Mouse (Mus musculus) cortical plate, adult 2 months (tissue): ENCODE data around the gene Exoc3l.

Experiments
- CTCF ChIP-seq: fragments of 200-500 bp; IDR thresholded peaks from 2 replicates; pipeline ENCODE4 v1.5.1; 2011; ENCODE audit warnings: mild to moderate bottlenecking, control low read depth, low read length; ENCODE audit not compliant: insufficient read depth; ENCODE audit errors: extremely low read depth
- POLR2A ChIP-seq: fragments of 200-500 bp; IDR thresholded peaks from 2 replicates; pipeline ENCODE4 v1.6.1; 2011; ENCODE audit warnings: mild to moderate bottlenecking, low read length, control low read depth; ENCODE audit not compliant: insufficient read depth; ENCODE audit errors: extremely low read depth

GRCm38 (mm10) chr8:105325641-105326093 is 29.8 kb upstream of the Exoc3l start:
- TF ChIP-seq CTCF (no peak), POLR2A (no peak)
